Mouse (Mus musculus): Measurements from ENCODE around the gene Naaladl2. TPM values are rescaled to one million over a fixed set of nuclear protein-coding genes. Genes with fewer than 3 reads are reported as not detected.

Gene Naaladl2
- total RNA-seq, 2 experiments from 2014 or later, result 1.2 to 1.6 TPM

GRCm38 (mm10) chr3:24982111-24982510, 161.9 kb downstream of the Naaladl2 start:
- no peak for DNase-seq (ENCODE audit: low spot score in 2 of 2)

- no peak for DNase-seq (ENCODE audit: low spot score in 2 of 2)
These were observed 201.9 kb downstream of the Naaladl2 start for GRCm38 (mm10) chr3:24942170-24942569.

- no peak for DNase-seq (ENCODE audit: low spot score in 2 of 2)
These were observed 205.4 kb downstream of the Naaladl2 start for GRCm38 (mm10) chr3:24938507-24939182.

- no peak for DNase-seq (ENCODE audit: low spot score in 2 of 2)
These were observed 222.2 kb downstream of the Naaladl2 start for GRCm38 (mm10) chr3:24921811-24922210.

- DNase-seq (ENCODE audit: low spot score in 2 of 2), result no peak
These were observed 222.7 kb downstream of the Naaladl2 start for GRCm38 (mm10) chr3:24921401-24921800.

- no peak for DNase-seq (ENCODE audit: low spot score in 2 of 2)
These were observed 238.6 kb downstream of the Naaladl2 start for GRCm38 (mm10) chr3:24905425-24905960.

- DNase-seq (ENCODE audit: low spot score in 2 of 2), result no peak
These were observed 255.3 kb downstream of the Naaladl2 start for GRCm38 (mm10) chr3:24888801-24889200.

GRCm38 (mm10) chr3:24872254-24872653, 271.8 kb downstream of the Naaladl2 start:
- no peak for DNase-seq (ENCODE audit: low spot score in 2 of 2)

GRCm38 (mm10) chr3:24852936-24853335, 291.1 kb downstream of the Naaladl2 start:
- DNase-seq (ENCODE audit: low spot score in 2 of 2), result no peak

- no peak for DNase-seq (ENCODE audit: low spot score in 2 of 2)
These were observed 347.3 kb downstream of the Naaladl2 start for GRCm38 (mm10) chr3:24796739-24797138.

- no peak for DNase-seq (ENCODE audit: low spot score in 2 of 2)
These were observed 356.5 kb downstream of the Naaladl2 start for GRCm38 (mm10) chr3:24787451-24788148.

- DNase-seq (ENCODE audit: low spot score in 2 of 2), result no peak
These were observed 360.0 kb downstream of the Naaladl2 start for GRCm38 (mm10) chr3:24784108-24784507.

GRCm38 (mm10) chr3:24783462-24783829, 360.6 kb downstream of the Naaladl2 start:
- no peak for DNase-seq (ENCODE audit: low spot score in 2 of 2)

- DNase-seq (ENCODE audit: low spot score in 2 of 2), result no peak
These were observed 361.1 kb downstream of the Naaladl2 start for GRCm38 (mm10) chr3:24782784-24783461.

- no peak for DNase-seq (ENCODE audit: low spot score in 2 of 2)
These were observed 362.4 kb downstream of the Naaladl2 start for GRCm38 (mm10) chr3:24781687-24782086.

- no peak for DNase-seq (ENCODE audit: low spot score in 2 of 2)
These were observed 365.6 kb downstream of the Naaladl2 start for GRCm38 (mm10) chr3:24778416-24778815.

GRCm38 (mm10) chr3:24749055-24749454, 395.0 kb downstream of the Naaladl2 start:
- DNase-seq (ENCODE audit: low spot score in 2 of 2), result no peak

GRCm38 (mm10) chr3:24747182-24747856, 396.7 kb downstream of the Naaladl2 start:
- DNase-seq (ENCODE audit: low spot score in 2 of 2), result no peak

- no peak for DNase-seq (ENCODE audit: low spot score in 2 of 2)
These were observed 400.1 kb downstream of the Naaladl2 start for GRCm38 (mm10) chr3:24743946-24744345.

- DNase-seq (ENCODE audit: low spot score in 2 of 2), result peak in 1 of 2 experiments; percentile 13
These were observed 424.8 kb downstream of the Naaladl2 start for GRCm38 (mm10) chr3:24719181-24719749.

- no peak for DNase-seq (ENCODE audit: low spot score in 2 of 2)
These were observed 429.3 kb downstream of the Naaladl2 start for GRCm38 (mm10) chr3:24714770-24715169.

All from layer of hippocampus, postnatal 10 days (tissue).